ENCODE assay signal across 25 mouse cellular contexts in the genomic region with DNA sequence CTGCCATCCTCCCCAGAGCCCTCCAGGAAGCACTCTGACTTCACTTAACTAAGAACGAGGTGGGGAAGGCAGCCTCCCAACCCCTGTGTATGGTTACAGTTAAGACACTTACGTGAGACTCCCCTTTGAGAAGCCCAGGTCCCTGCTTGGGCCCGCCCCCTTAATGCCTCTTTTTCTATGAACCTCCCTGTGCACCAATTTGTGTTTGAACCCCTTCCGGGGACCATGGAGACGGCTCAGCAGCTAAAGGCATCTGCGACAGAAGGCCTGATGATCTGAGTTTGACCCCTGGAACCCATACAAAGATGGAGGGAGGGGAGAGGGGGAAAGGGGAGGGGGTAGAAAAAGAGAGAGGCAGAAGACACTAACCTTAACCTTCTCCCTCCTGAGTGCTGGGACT. TPM values are rescaled to one million over a fixed set of nuclear protein-coding genes. Genes with fewer than 3 reads are reported as not detected.
A peak's percentile ranks its signal among the peaks of the same experiment; 100 is the strongest.
DNase-seq lines count a peak whose midpoint lies in the region; ATAC-seq and TF ChIP-seq lines count a peak whose summit lies in the region.
"Had no signal": no experiment of that assay in that cellular context is flagged by ENCODE, and none has a peak within 500 bp of the region (broad histone marks: within the 10 kb centered on the region; RNA-seq: fewer than 3 reads in every experiment).

No protein-coding gene starts in this region.

- 20% methylated on average over 6 of the region's 6 CpGs for WGBS in midbrain, embryonic 10.5 days
- WGBS in midbrain, embryonic 16.5 days: 19% methylated on average over 6 of the region's 6 CpGs
- WGBS in embryonic facial prominence, embryonic 10.5 days: 40% methylated on average over 6 of the region's 6 CpGs
- WGBS in small intestine, adult 2 months: 86% methylated on average over 6 of the region's 6 CpGs
- 63% methylated on average over 6 of the region's 6 CpGs for WGBS in liver, embryonic 11.5 days

- peak overlapping the region; percentile 35; the same call in 1 of the 2 replicates for H3K4me3 ChIP-seq in midbrain, embryonic 10.5 days
- H3K4me3 ChIP-seq in midbrain, embryonic 16.5 days (ENCODE audit: low read depth, low read length): no peak overlapping the region
- H3K4me3 ChIP-seq in embryonic facial prominence, embryonic 10.5 days: 0 out of 2 replicates have a peak overlapping the region, but pooled peaks have one; percentile 16
- H3K4me3 ChIP-seq in small intestine, adult 2 months (ENCODE audit: low read depth, low read length): no peak overlapping the region
- H3K4me3 ChIP-seq in liver, embryonic 11.5 days (ENCODE audit: low read depth, low read length): no peak overlapping the region
- H3K4me3 ChIP-seq: embryonic facial prominence, embryonic 15.5 days; gastrocnemius, adult 2 months; heart, embryonic 10.5 days; hindbrain, embryonic 13.5 days; intestine, embryonic 15.5 days; kidney, embryonic 15.5 days; left cerebral cortex, adult 2 months; limb, embryonic 13.5 days; liver, embryonic 15.5 days had no signal

- no peaks in the 10 kb centered on the region for H3K27me3 ChIP-seq in midbrain, embryonic 10.5 days (ENCODE audit: low read depth, poor library complexity, severe bottlenecking)
- no peaks in the 10 kb centered on the region for H3K27me3 ChIP-seq in midbrain, embryonic 16.5 days (ENCODE audit: control insufficient read depth, insufficient read depth, low read depth, low read length)
- H3K27me3 ChIP-seq in embryonic facial prominence, embryonic 10.5 days (replicated peaks; ENCODE audit: low read depth, poor library complexity, severe bottlenecking): no peaks in the 10 kb centered on the region
- H3K27me3 ChIP-seq in small intestine, adult 2 months (ENCODE audit: control insufficient read depth, insufficient read depth, low read length): no peaks in the 10 kb centered on the region
- H3K27me3 ChIP-seq in liver, embryonic 11.5 days (replicated peaks; ENCODE audit: control insufficient read depth, insufficient read depth, low read length): no peaks in the 10 kb centered on the region
- H3K27me3 ChIP-seq: embryonic facial prominence, embryonic 15.5 days; hindbrain, embryonic 13.5 days; intestine, embryonic 15.5 days; kidney, embryonic 15.5 days; limb, embryonic 13.5 days; liver, embryonic 15.5 days; Patski had no signal

- no peak for ATAC-seq in midbrain, embryonic 16.5 days
- ATAC-seq in liver, embryonic 11.5 days (replicated peaks; ENCODE audit: low FRiP score): no peak
- ATAC-seq: intestine, embryonic 15.5 days; Patski had no signal

- peak overlapping the region; percentile 81 for H3K27ac ChIP-seq in midbrain, embryonic 10.5 days (replicated peaks)
- no peak overlapping the region for H3K27ac ChIP-seq in midbrain, embryonic 16.5 days (ENCODE audit: low read length)
- H3K27ac ChIP-seq in embryonic facial prominence, embryonic 10.5 days (replicated peaks): peak overlapping the region; percentile 69
- H3K27ac ChIP-seq in small intestine, adult 2 months (ENCODE audit: insufficient read depth, low read depth, low read length): peak overlapping the region; percentile 99; the same call in 1 of the 2 replicates
- no peak overlapping the region for H3K27ac ChIP-seq in liver, embryonic 11.5 days (ENCODE audit: low read depth, low read length)
- H3K27ac ChIP-seq: embryonic facial prominence, embryonic 15.5 days; gastrocnemius, adult 2 months; heart, embryonic 10.5 days; hindbrain, embryonic 13.5 days; kidney, embryonic 15.5 days; left cerebral cortex, adult 2 months; limb, embryonic 13.5 days; liver, embryonic 15.5 days had no signal

- no peak overlapping the region for H3K9ac ChIP-seq in midbrain, embryonic 16.5 days (ENCODE audit: low read depth, low read length)
- no peak overlapping the region for H3K9ac ChIP-seq in liver, embryonic 11.5 days (ENCODE audit: low read depth, low read length)
- H3K9ac ChIP-seq: embryonic facial prominence, embryonic 15.5 days; hindbrain, embryonic 13.5 days; intestine, embryonic 15.5 days; kidney, embryonic 15.5 days; limb, embryonic 13.5 days; liver, embryonic 15.5 days had no signal

- no peaks in the 10 kb centered on the region for H3K36me3 ChIP-seq in midbrain, embryonic 10.5 days
- H3K36me3 ChIP-seq in midbrain, embryonic 16.5 days (ENCODE audit: control insufficient read depth, insufficient read depth, low read length): no peaks in the 10 kb centered on the region
- no peaks in the 10 kb centered on the region for H3K36me3 ChIP-seq in embryonic facial prominence, embryonic 10.5 days (replicated peaks)
- H3K36me3 ChIP-seq in small intestine, adult 2 months (ENCODE audit: control insufficient read depth, insufficient read depth, low read length): 0 out of 2 replicates have a peak, but pooled peaks cover 2% of the 10 kb centered on the region
- H3K36me3 ChIP-seq in liver, embryonic 11.5 days (ENCODE audit: control insufficient read depth, insufficient read depth, low read length): no peaks in the 10 kb centered on the region
- H3K36me3 ChIP-seq: heart, embryonic 10.5 days; hindbrain, embryonic 13.5 days; intestine, embryonic 15.5 days; kidney, embryonic 15.5 days; limb, embryonic 13.5 days; liver, embryonic 15.5 days had no signal

- no peak overlapping the region for H3K4me2 ChIP-seq in midbrain, embryonic 16.5 days (ENCODE audit: low read length)
- H3K4me2 ChIP-seq in liver, embryonic 11.5 days: no peak overlapping the region
- H3K4me2 ChIP-seq: embryonic facial prominence, embryonic 15.5 days; hindbrain, embryonic 13.5 days; intestine, embryonic 15.5 days; kidney, embryonic 15.5 days; limb, embryonic 13.5 days; liver, embryonic 15.5 days had no signal

- H3K9me3 ChIP-seq in midbrain, embryonic 10.5 days (replicated peaks): no peaks in the 10 kb centered on the region
- H3K9me3 ChIP-seq in midbrain, embryonic 16.5 days (replicated peaks; ENCODE audit: control insufficient read depth, low read length, poor library complexity, severe bottlenecking): no peaks in the 10 kb centered on the region
- H3K9me3 ChIP-seq in embryonic facial prominence, embryonic 10.5 days: no peaks in the 10 kb centered on the region
- no peaks in the 10 kb centered on the region for H3K9me3 ChIP-seq in liver, embryonic 11.5 days (ENCODE audit: control insufficient read depth, low read length)
- H3K9me3 ChIP-seq: embryonic facial prominence, embryonic 15.5 days; heart, embryonic 10.5 days; hindbrain, embryonic 13.5 days; intestine, embryonic 15.5 days; kidney, embryonic 15.5 days; limb, embryonic 13.5 days; liver, embryonic 15.5 days had no signal

- TF ChIP-seq POLR2A in small intestine, adult 2 months (IDR thresholded peaks at IDR 0.05; ENCODE audit: low read depth, low read length): no peak

- DNase-seq in midbrain, embryonic 10.5 days (ENCODE audit: low spot score): peak; percentile 73
- peak; percentile 59 for DNase-seq in R1 (ENCODE audit: low read depth, low spot score)
- DNase-seq in embryonic facial prominence, embryonic 10.5 days (ENCODE audit: low spot score): peak; percentile 23
- no peak for DNase-seq in lung, postnatal 14 days
- no peak for DNase-seq in liver, embryonic 11.5 days (ENCODE audit: low spot score)
- DNase-seq: adrenal gland, postnatal 36 days; cerebellum, adult 18-20 months; cerebellum, postnatal 36 days; gastrocnemius, adult 2 months; kidney, postnatal 4 days; layer of hippocampus, adult 9-11 months; midbrain, embryonic 14.5 days; thymus, adult 2 months had no signal

- H3K4me1 ChIP-seq in midbrain, embryonic 10.5 days: peaks cover 37% of the 10 kb centered on the region
- no peaks in the 10 kb centered on the region for H3K4me1 ChIP-seq in midbrain, embryonic 16.5 days (ENCODE audit: control insufficient read depth, insufficient read depth, low read length)
- peaks cover 36% of the 10 kb centered on the region for H3K4me1 ChIP-seq in embryonic facial prominence, embryonic 10.5 days
- H3K4me1 ChIP-seq in small intestine, adult 2 months (ENCODE audit: control insufficient read depth, insufficient read depth, insufficient read length, low read length): peaks cover 31% of the 10 kb centered on the region
- peaks cover 6% of the 10 kb centered on the region for H3K4me1 ChIP-seq in liver, embryonic 11.5 days (replicated peaks; ENCODE audit: control insufficient read depth, insufficient read depth, low read length)

- TF ChIP-seq CTCF in small intestine, adult 2 months (IDR thresholded peaks at IDR 0.05; ENCODE audit: extremely low read depth, insufficient read length, insufficient replicate concordance, low read depth, low read length): no peak

RNA-seq across cellular contexts. Expression of gene Fcgrt, which starts 2.8 kb away (rescaled TPM):
- 12.0 and 15.3 TPM in 2 replicates for polyA plus RNA-seq in midbrain, embryonic 10.5 days (2016; fragmentation: Nextera tagmentation; extraction: Ambion mirVana)
- polyA plus RNA-seq in midbrain, embryonic 16.5 days (2015; fragmentation: Nextera tagmentation; extraction: Ambion mirVana): 22.7 and 27.9 TPM in 2 replicates
- 6.0 and 7.0 TPM in 2 replicates for polyA plus RNA-seq in embryonic facial prominence, embryonic 10.5 days (2016; fragmentation: Nextera tagmentation; extraction: Ambion mirVana)
- 47.9 and 78.3 TPM in 2 replicates for polyA plus RNA-seq in small intestine, adult 2 months (2012; rRNA removed)
- 33.2 and 33.8 TPM in 2 replicates for polyA plus RNA-seq in liver, embryonic 11.5 days (2014; fragmentation: Nextera tagmentation; extraction: Ambion mirVana)

RNA-seq across cellular contexts. Expression of gene Rcn3, which starts 14.4 kb away (rescaled TPM):
- 122 and 128 TPM in 2 replicates for polyA plus RNA-seq in midbrain, embryonic 10.5 days (2016; fragmentation: Nextera tagmentation; extraction: Ambion mirVana)
- polyA plus RNA-seq in midbrain, embryonic 16.5 days (2015; fragmentation: Nextera tagmentation; extraction: Ambion mirVana): 43.5 and 47.8 TPM in 2 replicates
- 144 and 156 TPM in 2 replicates for polyA plus RNA-seq in embryonic facial prominence, embryonic 10.5 days (2016; fragmentation: Nextera tagmentation; extraction: Ambion mirVana)
- polyA plus RNA-seq in small intestine, adult 2 months (2012; rRNA removed): 40.0 and 49.9 TPM in 2 replicates
- polyA plus RNA-seq in liver, embryonic 11.5 days (2014; fragmentation: Nextera tagmentation; extraction: Ambion mirVana): 146 and 163 TPM in 2 replicates

RNA-seq across cellular contexts. Expression of gene Rps11, which starts 17.8 kb away (rescaled TPM):
- 1,493 and 1,787 TPM in 2 replicates for polyA plus RNA-seq in midbrain, embryonic 10.5 days (2016; fragmentation: Nextera tagmentation; extraction: Ambion mirVana)
- polyA plus RNA-seq in midbrain, embryonic 16.5 days (2015; fragmentation: Nextera tagmentation; extraction: Ambion mirVana): 657 and 700 TPM in 2 replicates
- polyA plus RNA-seq in embryonic facial prominence, embryonic 10.5 days (2016; fragmentation: Nextera tagmentation; extraction: Ambion mirVana): 1,885 and 1,917 TPM in 2 replicates
- polyA plus RNA-seq in small intestine, adult 2 months (2012; rRNA removed): 159 and 207 TPM in 2 replicates
- polyA plus RNA-seq in liver, embryonic 11.5 days (2014; fragmentation: Nextera tagmentation; extraction: Ambion mirVana): 2,085 and 2,209 TPM in 2 replicates

RNA-seq across cellular contexts. Expression of gene Rpl13a, which starts 22.1 kb away (rescaled TPM):
- polyA plus RNA-seq in midbrain, embryonic 10.5 days (2016; fragmentation: Nextera tagmentation; extraction: Ambion mirVana): 1,083 and 1,243 TPM in 2 replicates
- 602 and 620 TPM in 2 replicates for polyA plus RNA-seq in midbrain, embryonic 16.5 days (2015; fragmentation: Nextera tagmentation; extraction: Ambion mirVana)
- 1,273 and 1,282 TPM in 2 replicates for polyA plus RNA-seq in embryonic facial prominence, embryonic 10.5 days (2016; fragmentation: Nextera tagmentation; extraction: Ambion mirVana)
- polyA plus RNA-seq in small intestine, adult 2 months (2012; rRNA removed): 1,193 and 1,266 TPM in 2 replicates
- 1,710 and 1,879 TPM in 2 replicates for polyA plus RNA-seq in liver, embryonic 11.5 days (2014; fragmentation: Nextera tagmentation; extraction: Ambion mirVana)

RNA-seq across cellular contexts. Expression of gene Gm45713, which starts 29.6 kb away (rescaled TPM):
- 0.11 and 0.19 TPM in 2 replicates for polyA plus RNA-seq in midbrain, embryonic 10.5 days (2016; fragmentation: Nextera tagmentation; extraction: Ambion mirVana)
- 0.41 TPM in 1 of 2 replicates, not detected in the other for polyA plus RNA-seq in midbrain, embryonic 16.5 days (2015; fragmentation: Nextera tagmentation; extraction: Ambion mirVana)
- polyA plus RNA-seq in embryonic facial prominence, embryonic 10.5 days (2016; fragmentation: Nextera tagmentation; extraction: Ambion mirVana): 0.31 TPM in 1 of 2 replicates, not detected in the other
- polyA plus RNA-seq in small intestine, adult 2 months (2012; rRNA removed): 1.5 TPM in 1 of 2 replicates, not detected in the other
- polyA plus RNA-seq in liver, embryonic 11.5 days (2014; fragmentation: Nextera tagmentation; extraction: Ambion mirVana): 0.41 and 1.1 TPM in 2 replicates
- polyA plus RNA-seq: kidney, embryonic 15.5 days; liver, embryonic 15.5 days; Patski; stomach, embryonic 16.5 days had no signal

Comparison
In these comparisons a context has a peak if more than half of its experiments do, and no peak if none do; other contexts are left out.
1. H3K27ac ChIP-seq: peak in midbrain, embryonic 10.5 days (single experiment), embryonic facial prominence, embryonic 10.5 days (single experiment) and small intestine, adult 2 months (single experiment); none in midbrain, embryonic 16.5 days (single experiment) and liver, embryonic 11.5 days (single experiment).
2. H3K4me3 ChIP-seq: peak in midbrain, embryonic 10.5 days (single experiment) and embryonic facial prominence, embryonic 10.5 days (single experiment); none in midbrain, embryonic 16.5 days (single experiment), small intestine, adult 2 months (single experiment) and liver, embryonic 11.5 days (single experiment).
3. DNase-seq: peak in midbrain, embryonic 10.5 days (single experiment), R1 (single experiment) and embryonic facial prominence, embryonic 10.5 days (single experiment); none in lung, postnatal 14 days (single experiment) and liver, embryonic 11.5 days (single experiment).